Mouse (Mus musculus): ENCODE results near the gene Kcnh6. TPM values are rescaled to one million over a fixed set of nuclear protein-coding genes. Genes with fewer than 3 reads are reported as not detected.
A peak's percentile ranks its signal among the peaks of the same experiment; 100 is the strongest.

Gene Kcnh6
- polyA plus RNA-seq (2012; rRNA removed), result 0.04 TPM in 2 replicates

GRCm38 (mm10) chr11:106007821-106008220 lies at the start of gene Kcnh6:
Kcnh6 (plus strand) TSS chr11:106008124.
- peak; percentile 56 for DNase-seq (ENCODE audit: low spot score)

- DNase-seq (ENCODE audit: low spot score), result no peak
These were observed 49.4 kb upstream of the Kcnh6 start for GRCm38 (mm10) chr11:105958566-105958965.

GRCm38 (mm10) chr11:105959355-105959754 lies 48.6 kb upstream of the Kcnh6 start:
- no peak for DNase-seq (ENCODE audit: low spot score)

GRCm38 (mm10) chr11:105964691-105965090 lies 43.2 kb upstream of the Kcnh6 start:
- DNase-seq (ENCODE audit: low spot score), result no peak

GRCm38 (mm10) chr11:105966288-105966687 lies 41.6 kb upstream of the Kcnh6 start:
- no peak for DNase-seq (ENCODE audit: low spot score)

- no peak for DNase-seq (ENCODE audit: low spot score)
These were observed 40.0 kb upstream of the Kcnh6 start, which contains the start of gene Ace for GRCm38 (mm10) chr11:105967741-105968574. Ace (plus strand) TSS chr11:105967945.

GRCm38 (mm10) chr11:105968948-105969347 lies 39.0 kb upstream of the Kcnh6 start:
- DNase-seq (ENCODE audit: low spot score), result no peak

- peak; percentile 41 for DNase-seq (ENCODE audit: low spot score)
These were observed 38.4 kb upstream of the Kcnh6 start for GRCm38 (mm10) chr11:105969516-105969915.

GRCm38 (mm10) chr11:105974593-105974992 lies 33.3 kb upstream of the Kcnh6 start:
- no peak for DNase-seq (ENCODE audit: low spot score)

- no peak for DNase-seq (ENCODE audit: low spot score)
These were observed 32.9 kb upstream of the Kcnh6 start for GRCm38 (mm10) chr11:105975050-105975449.

- DNase-seq (ENCODE audit: low spot score), result no peak
These were observed 32.3 kb upstream of the Kcnh6 start for GRCm38 (mm10) chr11:105975636-105976035.

GRCm38 (mm10) chr11:105978232-105978631 lies 29.7 kb upstream of the Kcnh6 start:
- no peak for DNase-seq (ENCODE audit: low spot score)

- DNase-seq (ENCODE audit: low spot score), result no peak
These were observed 29.3 kb upstream of the Kcnh6 start for GRCm38 (mm10) chr11:105978634-105979033.

- DNase-seq (ENCODE audit: low spot score), result no peak
These were observed 23.5 kb upstream of the Kcnh6 start for GRCm38 (mm10) chr11:105984452-105984851.

GRCm38 (mm10) chr11:105987446-105987845 lies 20.5 kb upstream of the Kcnh6 start:
- DNase-seq (ENCODE audit: low spot score), result no peak

- DNase-seq (ENCODE audit: low spot score), result no peak
These were observed 18.5 kb upstream of the Kcnh6 start for GRCm38 (mm10) chr11:105989446-105989845.

GRCm38 (mm10) chr11:105990231-105990630 lies 17.7 kb upstream of the Kcnh6 start:
- DNase-seq (ENCODE audit: low spot score), result no peak

GRCm38 (mm10) chr11:105994375-105994774 lies 13.5 kb upstream of the Kcnh6 start, which contains the start of gene Ace3:
Ace3 (plus strand) TSS chr11:105994675.
- no peak for DNase-seq (ENCODE audit: low spot score)

GRCm38 (mm10) chr11:106000062-106000461 lies 7.9 kb upstream of the Kcnh6 start:
- no peak for DNase-seq (ENCODE audit: low spot score)

GRCm38 (mm10) chr11:106001718-106002117 lies 6.2 kb upstream of the Kcnh6 start:
- no peak for DNase-seq (ENCODE audit: low spot score)

GRCm38 (mm10) chr11:106004576-106004975 lies 3.3 kb upstream of the Kcnh6 start:
- no peak for DNase-seq (ENCODE audit: low spot score)

- DNase-seq (ENCODE audit: low spot score), result no peak
These were observed 2.0 kb upstream of the Kcnh6 start for GRCm38 (mm10) chr11:106005970-106006369.

- no peak for DNase-seq (ENCODE audit: low spot score)
These were observed 4.8 kb downstream of the Kcnh6 start for GRCm38 (mm10) chr11:106012711-106013110.
